Mouse (Mus musculus): Measurements from ENCODE around the gene 3110009E18Rik.
A peak's percentile ranks its signal among the peaks of the same experiment; 100 is the strongest.

Gene 3110009E18Rik

DNA sequence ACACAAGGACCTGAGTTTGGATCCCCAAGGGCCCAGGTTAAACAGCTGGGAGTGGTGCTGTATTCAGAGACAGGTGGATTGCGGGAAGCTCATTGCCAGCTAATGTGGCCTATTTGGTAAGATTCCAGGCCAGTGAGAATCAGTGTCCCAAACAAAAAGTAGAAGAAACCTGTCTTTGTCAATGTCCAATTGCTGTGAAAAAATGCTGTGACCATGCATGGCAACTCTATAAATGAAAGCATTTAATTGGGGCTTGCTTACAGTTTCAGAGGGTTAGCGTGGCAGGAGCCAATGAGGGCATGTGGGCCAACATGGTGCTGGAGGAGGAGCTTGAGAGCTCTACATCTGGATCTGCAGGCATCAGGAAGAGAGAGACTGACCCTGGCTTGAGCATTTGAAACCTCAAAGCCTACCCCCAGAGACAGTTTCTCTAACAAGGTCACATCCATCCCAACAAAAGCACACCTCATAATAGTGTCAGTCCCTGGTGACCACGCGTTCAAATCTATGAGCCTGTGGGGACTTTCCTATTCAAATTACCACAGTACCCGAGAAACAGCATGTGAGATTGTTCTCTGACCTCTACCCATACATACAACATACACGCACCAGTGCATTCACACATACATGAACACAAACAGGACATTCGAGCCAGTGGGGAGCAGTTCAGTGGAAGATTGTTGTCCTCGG lies 24.7 kb downstream of the 3110009E18Rik start:
- DNase-seq = no peak

DNA sequence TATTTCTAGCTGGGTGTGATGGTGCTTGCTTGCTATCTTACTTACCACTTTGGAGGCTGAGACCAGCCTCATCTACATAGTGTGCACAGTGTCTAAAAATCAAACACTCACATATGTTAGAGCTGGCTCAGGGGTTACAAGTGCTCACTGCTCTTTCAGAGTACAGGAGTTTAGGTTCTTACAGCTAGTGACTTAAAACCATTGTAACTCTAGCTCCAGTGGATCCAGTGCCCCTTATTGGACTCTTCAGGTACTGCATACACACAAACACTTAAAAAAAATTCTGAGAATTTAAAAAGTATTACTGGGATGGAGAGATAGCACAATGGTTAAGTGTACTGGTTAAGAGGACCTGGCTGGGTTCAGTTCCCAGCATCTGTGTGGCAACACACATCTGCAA lies 26.0 kb downstream of the 3110009E18Rik start:
- DNase-seq = no peak

DNA sequence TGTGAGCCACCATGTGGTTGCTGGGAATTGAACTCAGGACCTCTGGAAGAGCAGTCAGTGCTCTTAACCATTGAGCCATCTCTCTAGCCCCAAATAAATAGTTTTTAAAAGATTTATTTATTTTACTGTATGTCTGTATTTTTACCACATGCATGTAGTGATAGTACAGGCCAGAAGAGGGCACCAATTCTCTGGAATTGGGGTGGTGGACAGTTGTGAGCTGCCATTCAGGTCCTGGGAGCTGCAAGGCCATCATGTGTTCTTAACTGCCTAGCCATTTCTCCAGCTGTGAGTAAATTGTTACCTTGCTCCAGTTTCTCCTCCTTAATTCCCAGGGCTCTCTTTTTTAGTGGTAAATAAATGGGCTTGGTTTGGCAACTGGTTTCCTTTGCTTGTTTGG lies 33.2 kb downstream of the 3110009E18Rik start:
- peak; percentile 27 for DNase-seq

DNA sequence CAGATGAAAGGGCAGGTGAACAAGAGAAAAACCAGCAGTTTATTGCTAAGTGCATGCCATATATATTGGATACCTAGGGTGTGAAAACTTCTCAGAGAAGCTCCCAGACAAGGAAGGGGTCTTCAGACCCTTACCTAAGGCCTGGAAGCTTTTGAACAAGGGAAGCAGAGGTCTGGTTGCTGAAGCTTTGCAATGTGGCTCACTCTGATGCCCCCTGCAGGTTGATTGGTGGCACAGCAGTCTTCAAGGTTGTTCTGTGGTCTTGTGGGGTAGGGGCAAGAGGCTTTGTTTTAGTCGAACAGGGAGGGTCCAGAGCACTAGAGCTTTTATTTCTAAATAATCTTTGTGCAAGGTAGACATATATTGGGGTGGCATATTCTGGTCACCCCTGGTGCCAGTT lies 34.3 kb downstream of the 3110009E18Rik start:
- DNase-seq = peak; percentile 33

DNA sequence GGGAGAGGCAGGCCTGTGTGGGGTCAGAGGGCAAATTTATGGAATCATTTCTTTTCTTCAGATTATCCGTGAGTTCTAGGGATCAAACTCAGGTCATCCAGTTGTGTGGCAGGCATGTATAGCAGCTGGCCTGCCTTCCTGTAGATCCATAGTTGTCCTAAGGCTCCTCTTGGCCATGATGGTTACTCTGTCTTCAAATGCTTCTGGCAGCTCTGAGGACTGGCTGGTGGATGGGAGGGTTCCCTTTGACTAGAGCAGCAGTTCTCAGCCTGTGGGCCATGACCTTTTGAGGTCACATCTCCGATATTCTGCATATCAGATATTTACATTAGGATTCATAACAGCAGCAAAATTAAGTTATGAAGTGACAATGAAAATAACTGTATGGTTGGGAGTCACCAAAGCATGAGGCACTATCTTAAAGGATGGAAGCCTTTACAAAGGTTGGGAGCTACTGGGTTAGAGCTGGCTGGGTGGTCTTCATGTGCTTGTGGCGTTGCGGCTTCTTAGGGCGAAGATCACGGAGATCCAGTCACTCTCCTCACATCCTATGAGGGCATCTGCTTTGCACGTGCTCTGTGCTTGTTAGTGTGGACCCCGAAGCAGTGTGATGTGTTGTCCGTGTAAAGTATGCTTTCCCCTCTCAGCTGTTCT lies 37.6 kb downstream of the 3110009E18Rik start:
- DNase-seq = no peak

DNA sequence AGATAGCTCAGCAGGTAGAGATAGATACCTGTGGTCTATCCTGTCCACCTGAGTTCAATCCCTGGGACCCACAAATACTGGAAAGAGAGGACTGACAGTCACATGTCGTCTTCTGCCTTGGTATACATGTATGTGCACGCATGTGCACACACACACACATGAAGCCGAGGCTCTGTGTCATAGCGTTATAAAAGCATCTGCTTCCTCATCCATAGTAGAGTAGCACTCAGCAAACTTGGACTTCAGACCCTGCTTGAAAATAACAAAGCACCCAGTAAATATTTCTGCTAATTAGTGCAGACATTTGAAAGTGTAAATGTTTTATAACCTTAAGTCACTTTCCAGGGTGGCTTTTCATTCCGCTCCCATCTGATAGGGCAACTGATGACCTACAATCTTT lies 40.5 kb downstream of the 3110009E18Rik start:
- DNase-seq = no peak

DNA sequence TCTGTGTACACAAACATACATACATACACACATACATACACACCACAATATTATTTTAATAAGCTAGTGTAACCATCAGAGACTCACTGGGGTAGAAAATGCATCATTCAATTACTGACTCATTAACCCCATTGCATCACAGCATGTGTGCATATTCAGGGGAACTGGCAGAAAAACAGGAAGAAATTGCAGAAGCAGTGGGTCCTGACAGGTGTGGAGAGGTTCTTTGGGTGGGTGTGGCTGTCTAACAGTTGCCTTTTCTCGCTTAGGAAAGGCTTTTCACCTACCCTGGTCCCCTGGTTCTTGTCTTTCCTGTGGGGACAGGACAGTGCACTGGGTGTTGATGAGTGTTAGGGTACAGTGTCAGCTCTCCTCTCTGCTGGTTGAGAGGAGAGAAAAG lies 41.6 kb downstream of the 3110009E18Rik start:
- no peak for DNase-seq

DNA sequence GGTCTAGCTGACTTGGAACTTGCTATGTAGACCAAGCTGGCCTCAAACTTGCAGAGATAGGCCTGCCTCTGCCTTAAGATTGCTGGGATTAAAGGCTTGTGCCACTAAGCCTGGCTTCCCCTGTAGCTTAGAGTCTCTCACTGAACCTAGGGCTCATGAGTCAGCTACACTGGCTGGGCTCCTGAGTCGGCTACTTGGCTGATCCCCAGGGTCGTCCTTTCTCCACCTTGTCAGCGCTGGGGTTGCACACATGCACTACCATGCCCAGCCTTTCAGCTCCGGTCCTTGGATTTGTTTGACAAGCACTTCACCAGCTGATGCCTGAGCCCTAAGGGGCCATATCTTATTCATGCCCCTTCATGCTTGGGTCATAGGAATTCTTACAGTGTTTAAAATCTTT lies 47.0 kb downstream of the 3110009E18Rik start:
- DNase-seq = no peak

DNA sequence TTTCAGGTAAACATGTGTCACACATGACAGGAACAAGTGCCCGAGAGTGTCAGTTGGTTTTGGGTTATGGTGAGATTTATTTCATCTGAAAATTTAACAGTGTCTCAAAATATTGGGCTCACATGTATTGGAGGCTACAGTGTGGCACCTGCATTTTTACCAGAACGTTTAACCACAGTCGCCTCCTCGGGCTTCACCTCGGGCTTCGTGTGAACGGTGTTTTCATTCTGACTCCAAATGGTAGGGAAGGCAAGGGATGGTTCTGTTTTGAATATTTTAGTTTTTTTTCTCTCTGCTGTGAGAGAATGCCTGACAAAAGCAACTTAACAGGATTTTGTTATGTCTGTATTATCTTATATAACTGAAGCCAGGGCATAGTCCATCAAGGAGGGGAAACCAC lies 47.7 kb downstream of the 3110009E18Rik start:
- no peak for DNase-seq

DNA sequence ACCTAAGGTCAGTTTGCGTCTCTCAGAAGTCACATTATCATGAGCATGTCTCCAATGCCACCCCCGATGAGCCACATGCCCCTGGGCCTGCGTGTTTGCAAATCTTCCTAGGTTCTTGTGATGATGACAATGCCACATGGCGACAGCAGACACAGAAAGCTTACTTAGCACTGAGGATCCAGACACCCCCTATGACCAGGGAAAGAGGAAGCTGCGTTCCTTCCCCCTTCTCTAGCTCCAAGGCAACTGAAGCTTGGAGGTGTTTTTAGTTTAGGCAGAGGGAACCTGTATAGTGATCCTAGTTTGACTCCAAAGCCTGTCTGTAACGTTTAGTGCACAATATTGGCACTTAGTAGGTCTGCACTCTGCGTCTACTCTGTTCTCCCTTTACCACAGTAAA lies 49.3 kb downstream of the 3110009E18Rik start:
- DNase-seq = no peak

DNA sequence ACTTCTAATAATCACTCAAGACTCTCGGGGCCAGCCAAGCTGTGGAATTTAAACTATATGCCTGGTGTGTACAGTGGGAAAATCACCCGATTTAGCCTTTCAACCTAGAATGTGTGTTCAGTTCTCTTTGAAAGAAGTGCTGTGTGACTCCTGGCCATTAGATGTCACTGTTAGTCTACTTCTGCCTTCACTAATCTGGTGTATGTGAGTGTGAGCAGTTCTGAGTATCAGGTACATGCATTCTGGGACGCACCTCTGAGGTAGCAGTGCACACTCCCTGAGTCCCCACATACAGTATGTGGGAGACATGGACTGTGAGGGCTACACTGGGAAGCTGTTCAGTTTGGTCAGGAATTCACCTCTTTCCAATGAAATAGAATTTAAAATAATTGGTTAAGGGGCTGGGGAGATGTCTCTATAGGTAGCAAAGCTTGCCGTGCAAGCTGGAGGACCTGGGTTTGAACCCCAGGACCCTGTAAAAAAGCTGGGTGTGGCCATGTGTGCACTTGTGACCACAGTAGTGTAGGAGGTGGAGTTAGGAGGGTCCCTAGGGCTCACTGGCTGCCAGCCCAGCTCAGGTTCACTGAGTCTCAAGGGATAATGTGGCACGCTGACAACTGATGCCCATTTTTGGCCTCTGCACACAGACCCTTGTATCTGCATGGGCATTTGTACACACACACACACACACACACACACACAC lies 51.0 kb downstream of the 3110009E18Rik start:
- peak; percentile 23 for DNase-seq

DNA sequence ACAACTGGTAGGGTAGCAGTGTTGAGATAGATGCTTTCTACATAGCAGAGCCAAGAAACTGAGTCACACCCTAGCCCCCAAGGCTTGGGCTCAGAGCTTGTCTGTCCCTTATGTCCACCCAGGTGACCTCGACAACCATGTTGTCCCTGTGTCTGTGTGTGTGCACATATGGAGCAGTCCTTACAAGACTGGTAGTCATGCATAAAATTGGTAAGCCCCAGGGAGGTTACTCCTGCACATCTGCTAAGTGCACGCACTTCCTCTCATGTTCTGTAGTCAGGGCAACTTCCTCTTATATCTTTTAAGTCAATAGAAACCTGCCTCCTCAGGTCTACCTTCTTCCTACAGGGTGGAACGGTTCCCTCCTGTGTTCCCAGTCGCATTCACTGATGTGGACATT lies 54.0 kb downstream of the 3110009E18Rik start:
- no peak for DNase-seq

DNA sequence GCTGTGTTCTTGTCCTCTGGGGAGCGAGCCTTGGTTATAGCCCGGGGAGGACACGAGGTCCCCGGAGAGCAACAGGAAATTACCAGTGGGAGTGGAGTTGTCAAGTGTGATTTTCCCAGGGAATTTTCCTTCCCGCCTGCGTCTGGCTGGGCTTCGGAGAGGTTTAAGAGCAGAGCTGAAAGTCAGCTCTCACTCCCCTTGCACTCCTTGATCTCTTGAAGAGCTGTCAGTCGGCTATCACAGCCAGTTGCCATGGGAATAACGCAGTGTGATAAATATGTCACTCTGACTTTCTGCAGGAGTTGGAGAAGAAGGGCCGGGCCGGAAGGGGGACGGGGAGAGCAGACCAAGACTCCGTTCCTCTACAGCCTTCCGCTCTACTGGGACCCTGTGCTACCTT lies 55.3 kb downstream of the 3110009E18Rik start:
- DNase-seq = peak; percentile 9

DNA sequence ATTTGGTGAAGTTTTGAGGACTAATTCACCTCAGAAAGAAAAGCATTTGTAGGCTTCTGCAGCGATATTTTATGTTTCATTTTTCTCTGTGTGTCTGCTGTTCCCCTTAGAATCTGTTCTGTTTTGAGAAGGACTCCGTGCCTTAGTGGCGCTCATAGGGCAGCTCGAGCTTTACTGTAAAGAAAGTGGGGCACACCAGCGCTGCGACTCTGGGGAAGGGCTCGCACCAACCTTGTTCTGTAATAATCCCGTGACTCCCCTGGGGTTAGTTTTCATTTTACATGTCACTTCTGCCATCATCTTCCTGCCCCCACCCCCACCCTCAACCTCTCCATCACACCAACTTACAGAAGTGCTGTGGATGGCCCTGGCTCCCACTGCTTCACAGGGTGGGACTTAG lies 56.2 kb downstream of the 3110009E18Rik start:
- DNase-seq = no peak

DNA sequence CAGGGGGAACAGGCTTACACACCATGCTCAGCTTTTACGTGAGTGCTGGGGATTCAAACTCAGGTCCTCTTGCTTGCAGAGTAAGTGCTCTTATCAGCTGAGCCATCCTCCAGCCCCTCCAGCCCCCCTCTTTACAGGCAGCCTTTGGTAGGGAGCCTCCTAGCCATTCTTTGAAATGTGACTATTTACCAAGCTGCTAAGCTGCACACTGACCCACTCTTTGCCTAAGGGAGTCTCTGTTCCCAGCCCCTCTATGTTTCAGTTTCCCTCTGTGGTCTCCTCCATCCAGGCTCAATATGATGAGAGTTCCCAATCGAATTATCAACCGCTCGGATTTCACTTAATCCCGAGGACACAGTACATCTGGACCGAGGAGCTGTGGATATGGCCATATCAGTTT lies 65.2 kb downstream of the 3110009E18Rik start:
- DNase-seq = no peak

DNA sequence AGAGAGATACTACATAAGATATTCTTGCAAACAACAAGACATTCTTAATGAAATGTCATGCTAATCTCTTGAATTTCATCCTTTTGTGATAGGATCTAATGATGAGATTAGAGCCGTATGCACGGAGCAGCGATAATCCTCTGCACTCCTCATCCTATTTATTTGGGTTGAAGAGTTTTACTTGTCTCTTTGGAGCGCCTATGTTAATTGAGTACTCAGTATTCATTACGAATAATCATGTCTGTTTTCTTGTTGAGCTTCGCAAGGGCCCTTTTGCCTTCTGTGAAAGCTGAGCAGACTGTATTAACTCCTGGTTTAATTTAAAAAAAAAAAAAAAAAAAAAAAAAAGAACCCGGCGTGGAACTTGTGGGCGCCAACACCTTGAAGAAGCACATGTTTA lies 65.7 kb downstream of the 3110009E18Rik start:
- DNase-seq = no peak

DNA sequence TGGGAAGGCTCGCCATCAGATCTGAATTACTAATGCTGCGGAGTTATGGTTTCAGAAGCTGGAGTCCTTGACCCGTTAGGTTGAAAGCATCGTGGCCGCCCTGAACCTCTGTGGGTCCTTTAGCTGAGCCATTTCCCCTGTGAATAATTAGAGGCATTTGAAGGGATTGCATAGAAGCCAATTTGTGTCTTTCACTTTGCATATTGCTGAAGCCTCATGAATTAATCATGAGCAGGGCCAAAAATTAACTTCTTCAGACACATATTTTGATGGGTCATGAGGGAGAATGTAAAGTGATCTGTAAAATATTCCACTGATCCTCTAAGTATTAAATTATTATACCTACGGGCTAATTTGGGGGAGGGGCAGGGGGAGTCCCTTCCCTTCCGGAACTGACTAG lies 66.1 kb downstream of the 3110009E18Rik start:
- no peak for DNase-seq

DNA sequence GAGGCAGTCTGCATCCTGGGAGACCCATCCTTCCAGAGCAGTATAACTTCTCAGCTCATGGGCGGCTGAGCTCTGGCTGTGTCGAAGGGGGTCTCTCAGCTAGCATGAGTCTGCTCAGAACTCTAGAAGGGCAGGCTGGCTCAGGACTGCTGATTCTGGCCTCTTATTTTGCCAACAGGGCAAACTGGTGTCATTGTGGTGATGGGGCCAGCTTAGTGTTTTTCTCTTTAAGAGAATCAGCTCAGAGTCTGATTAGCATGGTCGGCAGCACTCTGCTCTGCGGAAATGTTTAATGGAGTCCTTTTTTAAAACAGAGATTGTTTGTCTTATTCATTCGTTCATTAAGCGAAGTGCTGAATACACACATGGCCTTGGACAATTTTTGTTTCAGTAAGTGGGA lies 68.2 kb downstream of the 3110009E18Rik start:
- DNase-seq = no peak

DNA sequence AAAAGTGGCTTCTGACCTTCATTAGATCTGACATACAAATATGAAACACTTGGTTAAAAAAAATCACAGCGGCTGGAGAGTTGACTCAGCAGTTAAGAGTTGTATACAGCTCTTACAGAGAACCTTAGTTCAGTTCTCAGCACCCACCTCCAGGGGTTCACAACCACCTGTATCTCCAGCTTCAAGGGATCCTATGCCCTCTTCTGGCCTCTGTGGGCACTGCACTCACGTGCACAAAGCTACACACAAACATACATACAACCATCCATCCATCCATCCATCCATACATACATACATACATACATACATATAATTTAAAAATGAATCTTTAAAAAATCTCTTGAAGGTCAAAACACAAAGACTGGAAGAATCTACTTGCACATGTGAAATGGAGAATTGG lies 69.3 kb downstream of the 3110009E18Rik start:
- DNase-seq = no peak

DNA sequence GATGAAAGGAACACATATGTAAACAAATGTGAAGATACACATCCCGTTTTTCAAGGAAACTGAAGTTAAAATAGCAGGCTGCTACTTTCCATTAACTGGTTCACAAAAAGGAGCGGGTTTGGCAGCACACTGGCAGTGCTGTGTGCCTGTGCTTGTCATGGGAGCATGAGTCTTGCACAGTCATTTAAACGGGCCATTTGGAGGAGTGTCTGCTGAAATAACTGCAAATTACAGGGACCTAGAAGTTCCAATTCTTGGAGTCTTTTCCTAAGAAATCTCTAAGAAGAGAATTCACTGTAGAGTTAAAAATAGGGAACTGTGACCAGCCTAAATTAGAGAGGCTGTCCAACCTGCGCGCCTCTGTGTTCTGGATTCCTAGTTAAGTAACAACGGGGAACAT lies 70.0 kb downstream of the 3110009E18Rik start:
- no peak for DNase-seq

DNA sequence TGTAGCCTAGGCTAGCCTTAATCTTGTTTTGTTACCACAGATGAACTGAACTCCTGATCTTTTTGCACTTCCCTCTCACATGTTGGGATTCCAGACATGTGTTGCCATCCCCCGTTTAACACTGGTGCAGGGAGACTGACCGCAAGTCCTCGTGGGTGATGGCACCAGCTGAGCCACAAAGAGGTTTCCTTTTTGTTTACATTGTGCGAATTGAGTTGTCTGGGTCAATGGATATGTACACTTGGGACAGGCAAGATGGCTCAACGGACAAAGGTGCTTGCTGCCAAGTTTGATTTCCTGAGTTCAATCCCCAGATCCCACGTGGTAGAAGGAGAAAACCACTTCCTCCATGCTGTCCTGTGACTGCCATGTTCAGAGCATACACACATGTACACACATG lies 71.3 kb downstream of the 3110009E18Rik start:
- DNase-seq = no peak

DNA sequence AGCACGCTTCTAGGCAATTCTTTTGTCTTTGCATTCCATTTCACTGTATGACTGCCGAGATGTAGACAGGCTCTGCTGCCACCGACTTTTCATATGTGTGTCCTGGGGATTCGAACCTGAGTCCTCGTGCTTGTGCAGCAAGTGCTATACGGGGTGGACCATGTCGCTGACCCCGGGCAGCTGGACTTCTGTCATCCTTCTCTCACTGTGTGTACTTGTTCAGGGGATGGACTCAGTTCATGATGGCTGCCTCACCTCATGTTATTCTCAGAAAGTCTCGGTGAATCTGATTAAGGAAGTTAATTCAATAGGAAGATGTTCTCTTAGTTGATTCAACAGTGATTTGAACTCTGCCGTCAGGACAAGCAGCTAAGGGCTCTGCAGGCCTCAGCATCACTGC lies 72.6 kb downstream of the 3110009E18Rik start:
- no peak for DNase-seq

DNA sequence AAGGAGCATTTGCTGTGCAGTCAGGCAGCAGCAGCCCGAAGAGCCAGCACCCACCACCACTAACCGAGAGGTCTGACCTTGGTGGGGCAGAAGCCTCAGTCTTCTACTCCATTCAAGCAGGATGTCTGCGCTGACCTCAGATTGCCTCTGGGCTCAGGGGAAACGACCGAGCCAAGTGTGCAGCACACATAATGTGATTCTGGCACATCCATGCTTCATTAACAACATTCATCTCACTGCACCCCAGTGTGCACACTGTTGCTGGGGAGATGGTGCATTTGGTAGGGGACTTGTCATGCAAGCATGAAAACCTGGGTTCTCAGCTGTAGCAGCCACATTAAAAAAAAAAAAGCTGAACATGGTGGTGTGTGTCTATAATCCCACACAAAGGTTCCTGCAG lies 75.0 kb downstream of the 3110009E18Rik start:
- DNase-seq = no peak

DNA sequence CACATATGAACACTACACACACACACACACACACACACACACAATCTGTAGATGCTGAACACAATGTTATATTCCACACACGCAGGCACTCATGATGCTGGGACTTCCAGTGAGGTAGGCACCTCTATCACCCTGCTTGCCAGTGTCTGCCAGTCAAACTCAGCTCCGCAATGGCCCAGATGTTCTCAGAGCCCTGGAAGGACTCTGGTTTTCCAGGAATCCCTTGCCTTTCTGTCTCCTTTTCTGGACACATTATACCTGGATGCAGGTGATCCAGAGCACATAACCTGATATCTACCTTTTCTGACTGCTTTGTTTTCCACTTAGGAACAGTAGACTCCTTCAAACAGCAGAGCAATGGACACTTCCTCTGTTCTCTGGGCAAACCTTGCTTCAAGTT lies 75.7 kb downstream of the 3110009E18Rik start:
- DNase-seq = no peak

Measured in kidney, adult 18-20 months (tissue).